Mouse (Mus musculus) left cerebral cortex, postnatal 36 days (tissue): ENCODE data around the gene Vps29. TPM values are rescaled to one million over a fixed set of nuclear protein-coding genes. Genes with fewer than 3 reads are reported as not detected.

Experiments used
- total RNA-seq, 2 experiments: library from RNA; stranded (reverse); gene quantifications; 2 replicates each; pipeline ENCODE4 v1.2.3; 2021

Vps29 gene
- total RNA-seq, 2 experiments from 2014 or later = 185 to 191 TPM

Other genes starting within 250 kb of the Vps29 start
- gene Ccdc63, start 213.5 kb upstream of the Vps29 start, total RNA-seq = under 1 TPM; 0.30 to 0.72 TPM
- gene Ppp1cc, start 196.1 kb upstream of the Vps29 start, total RNA-seq = 100 to 1,000 TPM; 154 to 200 TPM
- 1 to 10 TPM; 2.6 to 2.7 TPM for gene Hvcn1, start 147.6 kb upstream of the Vps29 start, total RNA-seq
- 10 to 100 TPM; 12.2 to 14.5 TPM for gene Tctn1, start 89.9 kb upstream of the Vps29 start, total RNA-seq
- gene Pptc7, start 70.0 kb upstream of the Vps29 start, total RNA-seq = 10 to 100 TPM; 39.1 to 42.7 TPM
- 1 to 10 TPM; 2.8 to 4.6 TPM for gene Rad9b, start 136 bp upstream of the Vps29 start, total RNA-seq
- gene Gpn3, start 17.5 kb downstream of the Vps29 start, total RNA-seq = 10 to 100 TPM; 24.4 to 25.7 TPM
- gene Fam216a, start 18.0 kb downstream of the Vps29 start, total RNA-seq = 10 to 100 TPM; 69.7 to 73.1 TPM
- 100 to 1,000 TPM; 211 to 225 TPM for gene Arpc3, start 37.5 kb downstream of the Vps29 start, total RNA-seq
- 10 to 100 TPM; 31.5 to 34.0 TPM for gene Anapc7, start 67.3 kb downstream of the Vps29 start, total RNA-seq
- gene Atp2a2, start 147.9 kb downstream of the Vps29 start, total RNA-seq = 100 to 1,000 TPM; 681 to 755 TPM